Mouse (Mus musculus) liver, embryonic 14.5 days (tissue): ENCODE measurements at regions not wholly inside any gene's neighbourhood (a gene's known extent, or its start where the extent isn't known, plus 50 kb on each side); places are given as distances from the start of the nearest gene placed in this dataset.

Source experiments
- ATAC-seq: fragments of 200-750 bp; cut with Nextera tagmentation; 2 replicates; pipeline ENCODE4 v1.8.0; 2017; ENCODE audit warnings: moderate number of reproducible peaks, mild to moderate bottlenecking, moderate library complexity; ENCODE audit not compliant: insufficient read depth
- DNase-seq, 3 experiments: peaks; one replicate each; pipeline ENCODE4 v3.0.0-alpha.2; 2012 to 2013; ENCODE audit warnings: low read depth in 3 of 3, low spot score in 3 of 3
- H3K27ac ChIP-seq: fragments of 300-500 bp; sonication (generic); 2 replicates; pipeline ENCODE4 v1.5.1; 2014; ENCODE audit warnings: moderate library complexity, mild to moderate bottlenecking, control low read depth, inconsistent platforms
- H3K27me3 ChIP-seq: fragments of 300-500 bp; sonication (generic); 2 replicates; pipeline ENCODE4 v1.6.1; 2014; ENCODE audit warnings: mild to moderate bottlenecking, low read length, moderate library complexity; ENCODE audit not compliant: control insufficient read depth, insufficient read depth
- H3K36me3 ChIP-seq: fragments of 300-500 bp; sonication (generic); replicated peaks from 2 replicates; pipeline ENCODE4 v1.6.1; 2014; ENCODE audit warnings: low read depth; ENCODE audit not compliant: control insufficient read depth, insufficient read depth
- H3K4me1 ChIP-seq, 2 experiments: fragments of 200-500 bp in 1 of 2; fragments of 300-500 bp in 1 of 2; sonication (generic) in 1 of 2; replicated peaks; 2 replicates each; pipeline ENCODE4 v1.6.1; 2012 to 2014; ENCODE audit warnings: antibody characterized with exemption in 1 of 2, inconsistent platforms in 1 of 2, low read length in 1 of 2; ENCODE audit not compliant: control insufficient read depth in 2 of 2, insufficient read depth in 2 of 2
- H3K4me2 ChIP-seq: fragments of 300-500 bp; sonication (generic); 2 replicates; pipeline ENCODE4 v1.6.1; 2014; ENCODE audit warnings: low read depth, mild to moderate bottlenecking, control low read depth, moderate library complexity
- H3K4me3 ChIP-seq, 2 experiments: fragments of 200-500 bp in 1 of 2; fragments of 300-500 bp in 1 of 2; sonication (generic) in 1 of 2; 2 replicates each; pipeline ENCODE4 v1.5.1; 2012 to 2014; ENCODE audit warnings: low read depth in 2 of 2, low read length in 2 of 2, mild to moderate bottlenecking in 2 of 2, control low read depth in 1 of 2, inconsistent platforms in 1 of 2, moderate library complexity in 1 of 2; ENCODE audit not compliant: insufficient read depth in 1 of 2
- H3K9ac ChIP-seq: fragments of 300-500 bp; sonication (generic); replicated peaks from 2 replicates; pipeline ENCODE4 v1.6.1; 2014; ENCODE audit warnings: mild to moderate bottlenecking, control low read depth, moderate library complexity
- H3K9me3 ChIP-seq: fragments of 300-500 bp; sonication (generic); 2 replicates; pipeline ENCODE4 v1.6.1; 2016; ENCODE audit warnings: low read length, mixed read lengths; ENCODE audit not compliant: control insufficient read depth
- CTCF ChIP-seq: IDR thresholded peaks from 2 replicates; pipeline ENCODE4 v1.5.1; 2016; ENCODE audit warnings: antibody characterized with exemption, low read depth, control low read depth
- EP300 ChIP-seq: IDR thresholded peaks from 2 replicates; pipeline ENCODE4 v1.6.1; 2016; ENCODE audit warnings: antibody characterized with exemption, low read depth
- WGBS: fragments of 180-500 bp; shearing (Covaris S2); extraction: QIAGEN DNeasy Blood & Tissue Kit; methylation state at CpG from one replicate; pipeline ENCODE4 v1.1.7; 2014; ENCODE audit not compliant: insufficient replicate concordance; 5-methylcytosine and 5-hydroxymethylcytosine counted together

- H3K4me1 ChIP-seq, result no peaks in the 10 kb centered on the region
- H3K9me3 ChIP-seq, result no peaks in the 10 kb centered on the region
- H3K9ac ChIP-seq, result no peak overlapping the region
- no peak overlapping the region for H3K4me2 ChIP-seq
- H3K27me3 ChIP-seq, result no peaks in the 10 kb centered on the region
- DNase-seq (no peak), ATAC-seq (no peak)
- H3K36me3 ChIP-seq, result no peaks in the 10 kb centered on the region
- no peak overlapping the region for H3K27ac ChIP-seq
- no peak overlapping the region for H3K4me3 ChIP-seq
- TF ChIP-seq CTCF, result no peak
- no peak for TF ChIP-seq EP300
- WGBS, result 42% methylated on average over 4 of the region's 4 CpGs
Measured at GRCm38 (mm10) chr17:14610791-14611522, 83.1 kb downstream of the Thbs2 start.

- Histone ChIP-seq H3K4me1 (no peaks in the 10 kb centered on the region), H3K36me3 (no peaks in the 10 kb centered on the region), H3K9me3 (no peaks in the 10 kb centered on the region), H3K4me3 (no peak overlapping the region), H3K9ac (no peak overlapping the region), H3K4me2 (no peak overlapping the region), H3K27ac (no peak overlapping the region), H3K27me3 (no peaks in the 10 kb centered on the region)
- no peak for DNase-seq
- 60% methylated on average over 4 of the region's 4 CpGs for WGBS
- no peak for TF ChIP-seq CTCF
- TF ChIP-seq EP300, result no peak
- no peak for ATAC-seq
Measured at GRCm38 (mm10) chr17:14608845-14609244, 85.2 kb downstream of the Thbs2 start.

GRCm38 (mm10) chr17:14606356-14606989 is 87.6 kb downstream of the Thbs2 start:
- H3K4me1 ChIP-seq, result no peaks in the 10 kb centered on the region
- TF ChIP-seq EP300 (no peak), CTCF (no peak)
- no peaks in the 10 kb centered on the region for H3K27me3 ChIP-seq
- no peak for ATAC-seq
- no peak overlapping the region for H3K9ac ChIP-seq
- no peak overlapping the region for H3K4me2 ChIP-seq
- no peak for DNase-seq
- H3K4me3 ChIP-seq, result no peak overlapping the region
- H3K36me3 ChIP-seq, result no peaks in the 10 kb centered on the region
- no peaks in the 10 kb centered on the region for H3K9me3 ChIP-seq
- WGBS, result 50% methylated on average over 5 of the region's 5 CpGs
- no peak overlapping the region for H3K27ac ChIP-seq

- Histone ChIP-seq H3K27me3 (no peaks in the 10 kb centered on the region), H3K36me3 (no peaks in the 10 kb centered on the region), H3K9me3 (no peaks in the 10 kb centered on the region), H3K27ac (no peak overlapping the region), H3K4me2 (no peak overlapping the region), H3K4me3 (no peak overlapping the region), H3K4me1 (no peaks in the 10 kb centered on the region), H3K9ac (no peak overlapping the region)
- ATAC-seq, result no peak
- DNase-seq, result no peak
- no peak for TF ChIP-seq EP300
- no peak for TF ChIP-seq CTCF
- WGBS, result 69% methylated on average over 10 of the region's 10 CpGs
Measured at GRCm38 (mm10) chr17:14599681-14600080, 94.4 kb downstream of the Thbs2 start.

- WGBS, result 68% methylated on average over 7 of the region's 7 CpGs
- H3K9me3 ChIP-seq, result no peaks in the 10 kb centered on the region
- H3K4me1 ChIP-seq, result no peaks in the 10 kb centered on the region
- no peaks in the 10 kb centered on the region for H3K27me3 ChIP-seq
- H3K27ac ChIP-seq, result no peak overlapping the region
- ATAC-seq, result no peak
- DNase-seq, result no peak
- no peak for TF ChIP-seq CTCF
- TF ChIP-seq EP300, result no peak
- no peak overlapping the region for H3K4me3 ChIP-seq
- no peak overlapping the region for H3K9ac ChIP-seq
- no peaks in the 10 kb centered on the region for H3K36me3 ChIP-seq
- no peak overlapping the region for H3K4me2 ChIP-seq
Measured at GRCm38 (mm10) chr17:14596470-14596869, 97.6 kb downstream of the Thbs2 start.
